Mouse (Mus musculus) neural tube, embryonic 12.5 days (tissue): ENCODE data around the gene Nphp3. TPM values are rescaled to one million over a fixed set of nuclear protein-coding genes. Genes with fewer than 3 reads are reported as not detected.

Source experiments
- ATAC-seq: fragments of 200-750 bp; cut with Nextera tagmentation; 2 replicates; pipeline ENCODE4 v1.8.0; 2017; ENCODE audit warnings: low read depth, mild to moderate bottlenecking, moderate TSS enrichment, moderate library complexity; ENCODE audit not compliant: low FRiP score
- H3K27ac ChIP-seq: fragments of 300-500 bp; sonication (generic); 2 replicates; pipeline ENCODE4 v1.5.1; 2016
- H3K27me3 ChIP-seq: fragments of 300-500 bp; sonication (generic); replicated peaks from 2 replicates; pipeline ENCODE4 v1.6.1; 2016; ENCODE audit warnings: mild to moderate bottlenecking
- H3K36me3 ChIP-seq: fragments of 300-500 bp; sonication (generic); 2 replicates; pipeline ENCODE4 v1.6.1; 2016; ENCODE audit warnings: mild to moderate bottlenecking
- H3K4me1 ChIP-seq: fragments of 300-500 bp; sonication (generic); 2 replicates; pipeline ENCODE4 v1.6.1; 2016
- H3K4me2 ChIP-seq: fragments of 300-500 bp; sonication (generic); replicated peaks from 2 replicates; pipeline ENCODE4 v1.6.1; 2016; ENCODE audit warnings: mild to moderate bottlenecking
- H3K4me3 ChIP-seq: fragments of 300-500 bp; sonication (generic); 2 replicates; pipeline ENCODE4 v1.5.1; 2016
- H3K9ac ChIP-seq: fragments of 300-500 bp; sonication (generic); 2 replicates; pipeline ENCODE4 v1.6.1; 2016; ENCODE audit warnings: mild to moderate bottlenecking
- H3K9me3 ChIP-seq: fragments of 300-500 bp; sonication (generic); 2 replicates; pipeline ENCODE4 v1.6.1; 2016; ENCODE audit warnings: mild to moderate bottlenecking
- WGBS: fragments of 180-500 bp; shearing (Covaris S2); methylation state at CpG from one replicate; pipeline ENCODE4 v1.1.7; 2016; 5-methylcytosine and 5-hydroxymethylcytosine counted together
- polyA plus RNA-seq: library from polyadenylated mRNA; unstranded; fragments of >200 nt; fragmentation: Nextera tagmentation; extraction: Ambion mirVana; gene quantifications from 2 replicates; pipeline ENCODE4 v1.2.1, GENCODE M21; 2016

Gene Nphp3
- polyA plus RNA-seq, 1 experiment from 2014 or later = 5.6 TPM

DNA sequence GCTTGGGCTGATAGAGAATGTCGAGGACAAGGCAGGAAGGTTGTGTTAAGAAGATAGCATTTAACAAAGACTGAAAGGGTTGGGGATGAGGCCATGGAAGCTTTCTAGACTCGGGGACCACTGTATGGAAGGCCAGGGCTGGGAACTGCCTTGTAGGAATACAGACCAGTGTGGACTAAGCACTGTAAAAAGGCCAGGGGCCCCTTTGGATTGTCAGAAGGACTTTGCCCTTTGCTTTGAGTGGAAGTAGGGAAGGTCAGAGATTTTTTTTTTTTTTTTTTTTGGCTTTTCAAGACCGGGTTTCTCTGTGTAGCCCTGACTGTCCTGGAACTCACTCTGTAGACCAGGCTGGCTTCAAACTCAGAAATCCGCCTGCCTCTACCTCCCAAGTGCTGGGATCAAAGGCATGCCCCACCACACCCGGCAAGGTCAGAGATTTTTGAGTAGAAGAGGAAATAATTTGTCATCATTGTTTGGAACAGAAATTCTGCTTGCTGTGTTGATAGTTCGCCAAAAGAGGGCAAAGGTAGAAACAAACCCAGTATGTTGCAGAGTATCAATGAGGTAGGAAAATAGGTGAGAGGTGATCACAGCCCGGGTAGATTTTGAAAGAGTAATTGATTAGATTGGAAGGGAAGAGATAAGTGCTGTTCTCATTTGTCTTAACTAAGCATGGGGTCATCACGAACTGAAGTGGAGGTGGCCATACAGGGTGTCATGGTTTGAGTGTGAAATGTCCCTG is 68.7 kb downstream of the Nphp3 start:
- H3K4me2 ChIP-seq = no peak overlapping the region
- WGBS = 79% methylated on average over 8 of the region's 8 CpGs

DNA sequence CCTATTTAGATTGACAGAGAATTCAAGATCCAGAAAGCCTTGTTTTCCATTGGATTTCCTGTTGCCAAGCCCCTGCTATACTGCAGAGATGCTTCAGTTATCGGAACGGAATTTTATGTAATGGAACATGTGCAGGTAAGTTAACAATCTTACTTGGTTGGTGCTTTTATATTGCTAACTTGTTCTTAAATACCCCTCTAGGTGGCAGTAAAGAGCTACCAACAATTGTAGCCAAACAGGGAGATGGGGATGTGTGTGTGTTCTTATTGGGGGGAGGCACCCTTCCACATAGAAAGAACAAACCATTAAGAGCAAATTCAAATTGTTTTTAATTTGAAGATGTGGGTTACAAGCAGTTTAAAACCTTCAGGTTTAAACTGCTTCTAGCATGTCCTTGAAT is 73.5 kb downstream of the Nphp3 start:
- no peak for ATAC-seq

More for the DNA sequence above, 68.7 kb downstream of the Nphp3 start:
- Histone ChIP-seq H3K36me3 (no peaks in the 10 kb centered on the region), H3K4me3 (no peak overlapping the region), H3K9me3 (no peaks in the 10 kb centered on the region), H3K27ac (no peak overlapping the region), H3K9ac (no peak overlapping the region), H3K4me1 (no peaks in the 10 kb centered on the region), H3K27me3 (no peaks in the 10 kb centered on the region)
- no peak for ATAC-seq

DNA sequence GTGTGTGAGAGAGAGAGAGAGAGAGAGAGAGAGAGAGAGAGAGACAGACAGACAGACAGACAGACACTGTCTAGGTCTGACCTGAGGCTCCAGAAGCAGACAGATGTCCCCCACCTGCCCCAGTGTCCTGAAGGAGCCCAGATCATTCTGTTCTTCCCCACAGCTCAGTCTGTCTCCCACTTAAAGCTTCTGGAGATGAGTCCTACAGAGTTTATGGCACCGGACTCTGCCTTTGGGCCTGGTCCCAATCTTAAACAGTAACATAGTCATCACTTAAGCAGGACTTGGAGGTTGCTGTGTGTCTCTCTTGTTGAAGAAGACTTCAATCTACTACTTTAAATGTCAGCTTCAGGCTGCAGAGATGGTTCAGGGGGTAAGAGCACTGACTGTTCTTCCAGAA is 76.4 kb downstream of the Nphp3 start:
- no peaks in the 10 kb centered on the region for H3K9me3 ChIP-seq
- ATAC-seq = no peak
- WGBS = 94% methylated on average over 1 of the region's 1 CpGs

More for the DNA sequence above, 73.5 kb downstream of the Nphp3 start:
- Histone ChIP-seq H3K4me3 (no peak overlapping the region), H3K9me3 (no peaks in the 10 kb centered on the region), H3K4me1 (no peaks in the 10 kb centered on the region), H3K4me2 (no peak overlapping the region), H3K27me3 (no peaks in the 10 kb centered on the region), H3K27ac (no peak overlapping the region), H3K9ac (no peak overlapping the region), H3K36me3 (no peaks in the 10 kb centered on the region)
- 67% methylated on average over 2 of the region's 2 CpGs for WGBS

DNA sequence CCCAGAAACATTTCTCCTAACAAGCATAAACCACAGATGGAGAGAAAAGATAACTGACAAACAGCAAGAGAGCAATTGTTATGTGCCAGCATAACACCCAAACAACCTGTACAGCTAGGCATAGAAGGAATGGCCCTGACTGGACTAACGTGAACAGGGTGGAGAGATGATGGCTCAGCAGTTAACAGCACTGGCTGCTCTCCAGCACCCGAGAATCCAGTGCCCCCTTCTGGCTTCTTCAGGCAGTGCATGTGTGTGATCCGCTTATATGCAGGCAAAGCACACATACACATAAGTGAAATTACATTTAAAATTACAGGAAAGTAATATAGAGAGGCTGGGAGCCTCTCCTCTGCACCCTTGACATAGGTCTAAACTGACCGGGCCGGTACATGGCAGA is 77.0 kb downstream of the Nphp3 start:
- 54% methylated on average over 5 of the region's 5 CpGs for WGBS
- Histone ChIP-seq H3K4me2 (no peak overlapping the region), H3K36me3 (no peaks in the 10 kb centered on the region), H3K4me3 (no peak overlapping the region), H3K9me3 (no peaks in the 10 kb centered on the region), H3K9ac (no peak overlapping the region), H3K27me3 (no peaks in the 10 kb centered on the region), H3K27ac (no peak overlapping the region), H3K4me1 (no peaks in the 10 kb centered on the region)
- ATAC-seq = no peak

More for the DNA sequence above, 76.4 kb downstream of the Nphp3 start:
- H3K36me3 ChIP-seq = no peaks in the 10 kb centered on the region
- H3K27ac ChIP-seq = no peak overlapping the region
- H3K27me3 ChIP-seq = no peaks in the 10 kb centered on the region
- no peaks in the 10 kb centered on the region for H3K4me1 ChIP-seq
- no peak overlapping the region for H3K4me2 ChIP-seq
- no peak overlapping the region for H3K4me3 ChIP-seq
- H3K9ac ChIP-seq = no peak overlapping the region

DNA sequence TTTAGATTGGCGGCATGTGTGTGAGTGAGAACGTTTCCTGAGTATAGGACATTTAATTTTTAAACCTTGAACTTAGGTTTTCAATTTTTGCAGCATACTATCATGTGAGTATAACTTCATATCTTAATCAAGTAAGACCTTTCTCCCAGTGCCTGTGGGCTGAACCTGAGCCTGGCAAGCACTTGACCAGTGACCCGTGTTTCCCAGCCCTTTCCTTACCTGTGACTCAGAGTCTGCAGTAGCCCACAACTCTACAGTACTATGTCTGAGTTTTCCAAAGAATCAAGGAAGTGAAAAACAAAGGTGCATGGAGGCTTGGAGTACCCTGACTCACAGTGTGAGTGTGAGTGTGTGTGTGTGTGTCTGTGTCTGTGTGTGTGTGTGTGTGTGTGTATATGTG is 77.7 kb downstream of the Nphp3 start:
- no peak overlapping the region for H3K4me3 ChIP-seq
- H3K9me3 ChIP-seq = no peaks in the 10 kb centered on the region
- H3K4me1 ChIP-seq = no peaks in the 10 kb centered on the region
- no peak overlapping the region for H3K27ac ChIP-seq
- H3K9ac ChIP-seq = no peak overlapping the region
- ATAC-seq = no peak
- H3K36me3 ChIP-seq = no peaks in the 10 kb centered on the region
- H3K4me2 ChIP-seq = no peak overlapping the region
- H3K27me3 ChIP-seq = no peaks in the 10 kb centered on the region
- WGBS = 81% methylated on average over 3 of the region's 3 CpGs

DNA sequence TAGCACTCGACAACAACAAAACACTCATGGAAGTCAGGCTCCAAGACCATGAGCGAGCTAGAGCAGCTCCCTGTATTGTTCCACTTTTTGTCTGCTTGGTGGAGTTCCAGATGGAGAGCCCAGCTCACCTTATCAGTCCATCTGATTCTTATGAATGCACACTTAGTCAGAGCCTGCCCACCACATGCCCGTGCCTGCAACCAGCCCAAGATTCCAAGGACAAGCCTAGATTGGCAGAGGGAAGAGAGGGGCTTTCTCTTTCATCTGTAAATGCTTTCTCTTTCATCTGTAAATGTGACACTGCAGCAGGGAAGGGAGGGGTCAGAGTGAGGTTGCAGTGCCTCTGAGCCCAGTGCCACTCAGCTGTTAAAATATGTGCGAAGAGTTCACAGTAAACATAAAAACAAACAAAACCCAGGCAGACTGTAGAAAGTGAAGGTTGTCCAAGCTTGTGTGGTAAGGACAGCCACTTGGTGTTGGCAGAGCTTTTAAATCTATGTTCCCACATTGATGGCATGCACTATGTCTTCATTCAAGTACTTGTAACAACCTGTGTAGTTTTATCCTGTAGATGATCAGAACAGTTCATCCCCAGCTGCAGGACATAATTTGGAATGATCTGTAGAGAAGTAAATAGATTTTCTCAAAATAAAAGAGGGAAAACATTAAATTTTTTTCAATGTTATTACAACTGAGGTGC is 83.5 kb downstream of the Nphp3 start:
- Histone ChIP-seq H3K27me3 (no peaks in the 10 kb centered on the region), H3K9ac (no peak overlapping the region), H3K9me3 (no peaks in the 10 kb centered on the region), H3K4me3 (no peak overlapping the region), H3K4me1 (no peaks in the 10 kb centered on the region), H3K4me2 (no peak overlapping the region), H3K27ac (no peak overlapping the region), H3K36me3 (no peaks in the 10 kb centered on the region)
- 57% methylated on average over 4 of the region's 4 CpGs for WGBS
- ATAC-seq = no peak

DNA sequence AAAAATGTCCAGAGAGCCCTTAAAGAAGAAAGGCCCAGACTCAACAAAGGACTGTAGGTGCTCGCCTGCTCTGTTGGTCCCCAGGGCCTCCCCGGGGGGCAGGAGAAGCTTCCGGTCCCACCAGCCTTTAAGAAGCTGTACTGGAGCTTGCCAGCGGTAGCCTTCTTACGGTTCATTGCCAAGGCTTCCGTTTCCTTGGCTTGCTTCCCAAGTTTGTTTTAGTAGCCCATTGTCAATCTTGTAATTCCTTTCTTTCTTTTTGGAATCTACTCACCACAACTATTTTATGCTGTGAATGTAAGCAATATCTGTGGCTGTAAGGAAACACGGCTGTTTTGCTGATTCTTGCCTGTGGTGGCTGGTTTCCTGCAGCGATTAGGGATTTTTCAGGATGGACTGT is 86.2 kb downstream of the Nphp3 start:
- Histone ChIP-seq H3K4me1 (no peaks in the 10 kb centered on the region), H3K9me3 (no peaks in the 10 kb centered on the region), H3K4me3 (no peak overlapping the region), H3K4me2 (no peak overlapping the region), H3K27ac (no peak overlapping the region), H3K36me3 (no peaks in the 10 kb centered on the region), H3K27me3 (no peaks in the 10 kb centered on the region), H3K9ac (no peak overlapping the region)
- WGBS = 68% methylated on average over 8 of the region's 8 CpGs
- ATAC-seq = no peak

DNA sequence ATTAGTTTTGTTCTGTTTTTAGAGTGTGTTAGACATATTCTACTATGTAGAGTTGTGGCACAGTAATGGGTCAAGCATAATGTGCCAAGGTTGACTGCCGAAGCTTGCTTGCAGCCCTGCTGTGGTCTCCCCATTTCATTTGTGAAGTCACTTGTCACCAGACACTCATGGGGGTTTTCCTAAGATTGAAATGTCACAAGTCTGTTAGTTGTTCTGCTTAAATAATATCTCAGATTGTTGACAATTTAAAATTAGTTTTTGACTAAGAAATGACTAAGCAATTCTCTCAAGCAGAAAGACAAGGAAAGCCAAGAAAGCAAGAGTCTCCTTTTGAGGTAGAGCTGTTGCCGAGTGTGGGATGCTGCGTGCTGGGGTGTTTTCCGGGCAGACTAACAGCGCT is 90.6 kb downstream of the Nphp3 start:
- Histone ChIP-seq H3K4me2 (no peak overlapping the region), H3K9me3 (no peaks in the 10 kb centered on the region), H3K36me3 (no peaks in the 10 kb centered on the region), H3K27me3 (no peaks in the 10 kb centered on the region), H3K9ac (no peak overlapping the region), H3K4me3 (no peak overlapping the region), H3K4me1 (no peaks in the 10 kb centered on the region), H3K27ac (no peak overlapping the region)
- 93% methylated on average over 5 of the region's 5 CpGs for WGBS
- no peak for ATAC-seq

Other genes starting within 250 kb of the Nphp3 start
- 25.8 and 26.6 TPM in 2 replicates for gene Tmem108, start 240.7 kb upstream of the Nphp3 start, polyA plus RNA-seq
- not detected in 2 replicates for gene Gm28305, start 38.1 kb downstream of the Nphp3 start, polyA plus RNA-seq
- gene Uba5, start 60.6 kb downstream of the Nphp3 start, polyA plus RNA-seq = 61.1 and 63.5 TPM in 2 replicates
- 9.0 and 9.2 TPM in 2 replicates for gene Acad11, start 60.8 kb downstream of the Nphp3 start, polyA plus RNA-seq
- gene Ackr4, start 124.4 kb downstream of the Nphp3 start, polyA plus RNA-seq = 0.48 and 0.83 TPM in 2 replicates